Mouse (Mus musculus): ENCODE results near the gene Enpp5. TPM values are rescaled to one million over a fixed set of nuclear protein-coding genes. Genes with fewer than 3 reads are reported as not detected.

Enpp5 gene
- polyA plus RNA-seq, 1 experiment = not detected

GRCm38 (mm10) chr17:44076051-44076680 lies 2.4 kb upstream of the Enpp5 start:
- no peak for TF ChIP-seq GATA1 (IDR thresholded peaks at IDR 0.05; ENCODE audit: low read length)

- no peak for TF ChIP-seq GATA1 (IDR thresholded peaks at IDR 0.05; ENCODE audit: low read length)
Measured at GRCm38 (mm10) chr17:44077146-44077842, 1.3 kb upstream of the Enpp5 start.

- TF ChIP-seq GATA1 (IDR thresholded peaks at IDR 0.05; ENCODE audit: low read length) = no peak
Measured at GRCm38 (mm10) chr17:44077843-44078160, 811 bp upstream of the Enpp5 start.

- no peak for TF ChIP-seq GATA1 (IDR thresholded peaks at IDR 0.05; ENCODE audit: low read length)
Measured at GRCm38 (mm10) chr17:44083156-44083555, 4.5 kb downstream of the Enpp5 start.

GRCm38 (mm10) chr17:44088226-44088625 lies 9.6 kb downstream of the Enpp5 start:
- TF ChIP-seq GATA1 (IDR thresholded peaks at IDR 0.05; ENCODE audit: low read length) = no peak

- TF ChIP-seq GATA1 (IDR thresholded peaks at IDR 0.05; ENCODE audit: low read length) = no peak
Measured at GRCm38 (mm10) chr17:44090916-44091315, 12.3 kb downstream of the Enpp5 start.

GRCm38 (mm10) chr17:44091512-44091911 lies 12.9 kb downstream of the Enpp5 start:
- no peak for TF ChIP-seq GATA1 (IDR thresholded peaks at IDR 0.05; ENCODE audit: low read length)

GRCm38 (mm10) chr17:44100486-44100885 lies 21.9 kb downstream of the Enpp5 start:
- TF ChIP-seq GATA1 (IDR thresholded peaks at IDR 0.05; ENCODE audit: low read length) = no peak

- TF ChIP-seq GATA1 (IDR thresholded peaks at IDR 0.05; ENCODE audit: low read length) = no peak
Measured at GRCm38 (mm10) chr17:44100906-44101305, 22.3 kb downstream of the Enpp5 start.

- no peak for TF ChIP-seq GATA1 (IDR thresholded peaks at IDR 0.05; ENCODE audit: low read length)
Measured at GRCm38 (mm10) chr17:44101961-44102360, 23.3 kb downstream of the Enpp5 start.

- no peak for TF ChIP-seq GATA1 (IDR thresholded peaks at IDR 0.05; ENCODE audit: low read length)
Measured at GRCm38 (mm10) chr17:44105287-44106138, 26.9 kb downstream of the Enpp5 start, which contains the start of gene Enpp4. TSS of gene Enpp4 (minus strand) at chr17:44105809.

- TF ChIP-seq GATA1 (IDR thresholded peaks at IDR 0.05; ENCODE audit: low read length) = no peak
Measured at GRCm38 (mm10) chr17:44108331-44108730, 29.7 kb downstream of the Enpp5 start.

- TF ChIP-seq GATA1 (IDR thresholded peaks at IDR 0.05; ENCODE audit: low read length) = no peak
Measured at GRCm38 (mm10) chr17:44116584-44116983, 38.0 kb downstream of the Enpp5 start.

- TF ChIP-seq GATA1 (IDR thresholded peaks at IDR 0.05; ENCODE audit: low read length) = no peak
Measured at GRCm38 (mm10) chr17:44117721-44118120, 39.1 kb downstream of the Enpp5 start.

GRCm38 (mm10) chr17:44118231-44118630 lies 39.6 kb downstream of the Enpp5 start:
- TF ChIP-seq GATA1 (IDR thresholded peaks at IDR 0.05; ENCODE audit: low read length) = no peak

GRCm38 (mm10) chr17:44121366-44122100 lies 42.9 kb downstream of the Enpp5 start:
- no peak for TF ChIP-seq GATA1 (IDR thresholded peaks at IDR 0.05; ENCODE audit: low read length)

All from G1E-ER4 (cell line).